Comparison of ENCODE assay signal across 8 mouse cellular contexts in the genomic region with DNA sequence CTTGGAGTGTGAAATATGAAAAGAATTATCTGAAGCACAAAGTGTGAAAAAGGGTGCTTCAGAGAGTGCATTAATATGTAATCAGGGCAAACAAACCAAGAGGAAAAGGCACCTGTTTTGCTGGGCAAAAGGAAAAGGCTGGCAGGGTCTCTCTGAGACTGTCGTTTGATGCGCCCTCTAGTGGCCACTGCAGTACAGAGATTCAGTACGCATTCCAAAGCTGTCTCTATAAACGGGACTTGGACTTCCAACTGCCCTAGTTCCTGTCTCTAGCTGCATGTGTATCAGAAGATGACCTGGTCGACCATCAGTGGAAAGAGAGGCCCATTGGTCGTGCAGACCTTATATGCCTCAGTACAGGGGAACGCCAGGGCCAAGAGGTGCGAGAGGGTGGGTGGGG. TPM values are rescaled to one million over a fixed set of nuclear protein-coding genes. Genes with fewer than 3 reads are reported as not detected.
DNase-seq lines count a peak whose midpoint lies in the region; ATAC-seq and TF ChIP-seq lines count a peak whose summit lies in the region.

No protein-coding gene starts in this region.

- peak; percentile 83 for DNase-seq in CD4-positive, CD25-positive, alpha-beta regulatory T cell, adult 2 months (ENCODE audit: low read depth, low spot score)
- peak; percentile 83 for DNase-seq in adrenal gland, postnatal 14 days
- peak; percentile 85 for DNase-seq in embryonic facial prominence, embryonic 11.5 days (ENCODE audit: low spot score)
- peak; percentile 61 to 81 for DNase-seq in heart, postnatal 10 days
- DNase-seq in kidney, postnatal 36 days = peak; percentile 59 to 86
- DNase-seq in lung, postnatal 0 days (ENCODE audit: low spot score) = peak; percentile 87
- DNase-seq in ovary, postnatal 14 days (ENCODE audit: low spot score) = peak; percentile 52
- peak; percentile 72 for DNase-seq in thymus, adult 2 months

- intact Hi-C loops in heart, postnatal 10 days (cut with DNase I) = loop anchor here (1.0 to 5.0 kb wide), 2 partner anchors 183 to 438 kb away; no protein-coding TSS in a partner anchor

- no peak for TF ChIP-seq POLR2A in thymus, adult 2 months (IDR thresholded peaks at IDR 0.05; ENCODE audit: control insufficient read depth, extremely low read depth, insufficient read depth, low read length, poor library complexity)

- H3K9me3 ChIP-seq in embryonic facial prominence, embryonic 11.5 days (replicated peaks; ENCODE audit: control insufficient read depth, low read length) = no peaks in the 10 kb centered on the region
- no peaks in the 10 kb centered on the region for H3K9me3 ChIP-seq in lung, postnatal 0 days (ENCODE audit: low read length)

- WGBS in embryonic facial prominence, embryonic 11.5 days = 23% methylated on average over 8 of the region's 8 CpGs
- WGBS in lung, postnatal 0 days = 18% methylated on average over 8 of the region's 8 CpGs
- WGBS in thymus, adult 2 months = 25% methylated on average over 8 of the region's 8 CpGs

- H3K4me2 ChIP-seq in embryonic facial prominence, embryonic 11.5 days (ENCODE audit: low read depth, low read length) = no peak overlapping the region
- H3K4me2 ChIP-seq in lung, postnatal 0 days (replicated peaks; ENCODE audit: low read depth, low read length) = no peak overlapping the region

- TF ChIP-seq EP300 in lung, postnatal 0 days (IDR thresholded peaks at IDR 0.05) = no peak

- no peaks in the 10 kb centered on the region for H3K36me3 ChIP-seq in embryonic facial prominence, embryonic 11.5 days (replicated peaks; ENCODE audit: control insufficient read depth, insufficient read depth, low read depth, low read length)
- H3K36me3 ChIP-seq in lung, postnatal 0 days (ENCODE audit: insufficient read depth, low read length) = no peaks in the 10 kb centered on the region
- no peaks in the 10 kb centered on the region for H3K36me3 ChIP-seq in thymus, adult 2 months (ENCODE audit: control insufficient read depth, insufficient read depth, low read length)

- peak; percentile 89 for TF ChIP-seq CTCF in lung, postnatal 0 days (IDR thresholded peaks at IDR 0.05)
- no peak for TF ChIP-seq CTCF in thymus, adult 2 months (IDR thresholded peaks at IDR 0.05; ENCODE audit: borderline replicate concordance, control insufficient read depth, extremely low read depth, insufficient read depth, low read length, poor library complexity)

- no peak overlapping the region for H3K4me3 ChIP-seq in embryonic facial prominence, embryonic 11.5 days (ENCODE audit: low read depth, low read length)
- H3K4me3 ChIP-seq in lung, postnatal 0 days (ENCODE audit: low read depth, low read length) = no peak overlapping the region
- no peak overlapping the region for H3K4me3 ChIP-seq in thymus, adult 2 months (ENCODE audit: control insufficient read depth, insufficient read depth, low read length)

- 0 out of 2 replicates have a peak, but pooled peaks have one; percentile 49 for ATAC-seq in embryonic facial prominence, embryonic 11.5 days (replicated peaks; ENCODE audit: insufficient number of reproducible peaks, low FRiP score, low TSS enrichment, low read depth)
- peak; percentile 48; the same call in 1 of the 2 replicates for ATAC-seq in lung, postnatal 0 days

- H3K27ac ChIP-seq in embryonic facial prominence, embryonic 11.5 days (replicated peaks; ENCODE audit: low read depth, low read length) = no peak overlapping the region
- no peak overlapping the region for H3K27ac ChIP-seq in lung, postnatal 0 days (ENCODE audit: low read length)
- no peak overlapping the region for H3K27ac ChIP-seq in thymus, adult 2 months (ENCODE audit: control insufficient read depth, insufficient read depth, low read length)

- H3K9ac ChIP-seq in embryonic facial prominence, embryonic 11.5 days (replicated peaks; ENCODE audit: low read length) = no peak overlapping the region
- H3K9ac ChIP-seq in lung, postnatal 0 days (replicated peaks; ENCODE audit: low read depth) = no peak overlapping the region

- no peaks in the 10 kb centered on the region for H3K27me3 ChIP-seq in embryonic facial prominence, embryonic 11.5 days (ENCODE audit: control insufficient read depth, insufficient read depth, low read length)
- H3K27me3 ChIP-seq in lung, postnatal 0 days (replicated peaks; ENCODE audit: insufficient read depth, low read length) = no peaks in the 10 kb centered on the region
- H3K27me3 ChIP-seq in thymus, adult 2 months (ENCODE audit: control insufficient read depth, insufficient read depth, low read length) = no peaks in the 10 kb centered on the region

- H3K4me1 ChIP-seq in embryonic facial prominence, embryonic 11.5 days (ENCODE audit: control insufficient read depth, insufficient read depth, low read length) = no peaks in the 10 kb centered on the region
- H3K4me1 ChIP-seq in lung, postnatal 0 days (ENCODE audit: insufficient read depth, low read depth, low read length) = no peaks in the 10 kb centered on the region
- no peaks in the 10 kb centered on the region for H3K4me1 ChIP-seq in thymus, adult 2 months (replicated peaks; ENCODE audit: control insufficient read depth, insufficient read depth, low read length)

RNA-seq across cellular contexts. Expression of a gene that starts 58.7 kb away (rescaled TPM):
- 27.0 and 39.0 TPM in 2 replicates for total RNA-seq in adrenal gland, postnatal 14 days (2021)
- polyA plus RNA-seq in embryonic facial prominence, embryonic 11.5 days (2014; fragmentation: Nextera tagmentation; extraction: Ambion mirVana) = 19.3 and 21.2 TPM in 2 replicates
- total RNA-seq in heart, postnatal 10 days (2021) = 1 to 10 TPM; 8.6 to 8.8 TPM
- 12.3 and 14.7 TPM in 2 replicates for polyA plus RNA-seq in lung, postnatal 0 days (2015; fragmentation: Nextera tagmentation; extraction: Ambion mirVana)
- polyA plus RNA-seq in thymus, adult 2 months (2012; rRNA removed) = 39.2 and 44.4 TPM in 2 replicates
